Mouse (Mus musculus) MEL (cell line): ENCODE data around the gene B9d1. TPM values are rescaled to one million over a fixed set of nuclear protein-coding genes. Genes with fewer than 3 reads are reported as not detected.

Experiments
- DNase-seq: peaks from one replicate; pipeline ENCODE4 v3.0.0; 2011; ENCODE audit warnings: low read depth, low spot score
- H3K27ac ChIP-seq: 2 replicates; pipeline ENCODE4 v1.5.1; 2012; ENCODE audit warnings: low read depth, mild to moderate bottlenecking, control low read depth, low read length, moderate library complexity; ENCODE audit not compliant: control insufficient read depth
- H3K27me3 ChIP-seq, 2 experiments: fragments of 150-350 bp in 1 of 2; sonication (generic) in 1 of 2; 2 replicates each; pipeline ENCODE4 v1.6.1; 2012; ENCODE audit warnings: low read length in 2 of 2, mild to moderate bottlenecking in 2 of 2, improper control_type of control experiment in 1 of 2, moderate library complexity in 1 of 2; ENCODE audit not compliant: insufficient read depth in 2 of 2, control insufficient read depth in 1 of 2
- H3K36me3 ChIP-seq, 2 experiments: 2 replicates each; pipeline ENCODE4 v1.6.1; 2012 to 2014; ENCODE audit warnings: low read length in 2 of 2, improper control_type of control experiment in 1 of 2, inconsistent platforms in 1 of 2, mild to moderate bottlenecking in 1 of 2; ENCODE audit not compliant: insufficient read depth in 2 of 2, control insufficient read depth in 1 of 2
- H3K4me1 ChIP-seq, 2 experiments: fragments of 150-350 bp in 1 of 2; sonication (generic) in 1 of 2; 2 replicates each; pipeline ENCODE4 v1.6.1; 2012; ENCODE audit warnings: low read length in 2 of 2, improper control_type of control experiment in 1 of 2, mild to moderate bottlenecking in 1 of 2; ENCODE audit not compliant: insufficient read depth in 2 of 2, control insufficient read depth in 1 of 2
- H3K4me3 ChIP-seq, 2 experiments: fragments of 150-350 bp in 1 of 2; sonication (generic) in 1 of 2; 2 replicates each; pipeline ENCODE4 v1.5.1; 2012; ENCODE audit warnings: low read depth in 2 of 2, low read length in 2 of 2, mild to moderate bottlenecking in 2 of 2, moderate library complexity in 2 of 2, control low read depth in 1 of 2, improper control_type of control experiment in 1 of 2; ENCODE audit not compliant: control insufficient read depth in 1 of 2, insufficient read depth in 1 of 2
- H3K79me2 ChIP-seq: 2 replicates; pipeline ENCODE4 v1.6.1; 2012; ENCODE audit warnings: mild to moderate bottlenecking, low read length, moderate library complexity; ENCODE audit not compliant: control insufficient read depth, poor library complexity, insufficient read depth
- H3K9ac ChIP-seq: 2 replicates; pipeline ENCODE4 v1.6.1; 2012; ENCODE audit warnings: low read depth, mild to moderate bottlenecking, control low read depth, low read length, moderate library complexity; ENCODE audit not compliant: control insufficient read depth, poor library complexity, severe bottlenecking
- H3K9me3 ChIP-seq: fragments of 150-350 bp; sonication (generic); replicated peaks from 2 replicates; pipeline ENCODE4 v1.6.1; 2012; ENCODE audit warnings: mild to moderate bottlenecking, low read length, improper control_type of control experiment, moderate library complexity; ENCODE audit not compliant: insufficient read depth
- BHLHE40 ChIP-seq: IDR thresholded peaks from 2 replicates; pipeline ENCODE4 v1.6.1; 2012; ENCODE audit warnings: low read depth, mild to moderate bottlenecking, inconsistent platforms, low read length, improper control_type of control experiment, borderline replicate concordance
- CHD1 ChIP-seq: IDR thresholded peaks from 2 replicates; pipeline ENCODE4 v1.6.1; 2012; ENCODE audit warnings: low read depth, mild to moderate bottlenecking, inconsistent platforms, low read length, improper control_type of control experiment
- CHD2 ChIP-seq: IDR thresholded peaks from 2 replicates; pipeline ENCODE4 v1.6.1; 2011; ENCODE audit warnings: low read length, improper control_type of control experiment
- CTCF ChIP-seq, 3 experiments: IDR thresholded peaks in 2 of 3; conservative IDR thresholded peaks in 1 of 3; 2 replicates each; pipeline ENCODE4 v1.5.1; 2011 to 2012; ENCODE audit warnings: low read length in 3 of 3, low read depth in 2 of 3, mild to moderate bottlenecking in 2 of 3, improper control_type of control experiment in 1 of 3, inconsistent platforms in 1 of 3, mixed read lengths in 1 of 3, moderate library complexity in 1 of 3; ENCODE audit not compliant: control insufficient read depth in 1 of 3, insufficient read depth in 1 of 3, poor library complexity in 1 of 3, severe bottlenecking in 1 of 3
- E2F4 ChIP-seq: IDR thresholded peaks from 2 replicates; pipeline ENCODE4 v1.6.1; 2011; ENCODE audit warnings: low read depth, low read length, improper control_type of control experiment, borderline replicate concordance
- ELF1 ChIP-seq: IDR thresholded peaks from 2 replicates; pipeline ENCODE4 v1.6.1; 2014; ENCODE audit warnings: low read depth, mild to moderate bottlenecking, inconsistent platforms, low read length, improper control_type of control experiment, moderate library complexity
- EP300 ChIP-seq, 2 experiments: IDR thresholded peaks; 2 replicates each; pipeline ENCODE4 v1.6.1; 2011; ENCODE audit warnings: improper control_type of control experiment in 2 of 2, low read length in 2 of 2, low read depth in 1 of 2, mild to moderate bottlenecking in 1 of 2
- ETS1 ChIP-seq: IDR thresholded peaks from 2 replicates; pipeline ENCODE4 v1.6.1; 2012; ENCODE audit warnings: low read depth, mild to moderate bottlenecking, inconsistent platforms, low read length, improper control_type of control experiment, moderate library complexity
- GABPA ChIP-seq: IDR thresholded peaks from 2 replicates; pipeline ENCODE4 v1.6.1; 2012; ENCODE audit warnings: low read depth, mild to moderate bottlenecking, inconsistent platforms, low read length, improper control_type of control experiment, moderate library complexity
- GATA1 ChIP-seq: IDR thresholded peaks from 2 replicates; pipeline ENCODE4 v1.6.1; 2011; ENCODE audit warnings: low read depth, low read length, improper control_type of control experiment
- HCFC1 ChIP-seq: IDR thresholded peaks from 2 replicates; pipeline ENCODE4 v1.6.1; 2012; ENCODE audit warnings: low read depth, mild to moderate bottlenecking, inconsistent platforms, low read length, improper control_type of control experiment, moderate library complexity
- JUND ChIP-seq: IDR thresholded peaks from 2 replicates; pipeline ENCODE4 v1.6.1; 2011; ENCODE audit warnings: low read depth, mild to moderate bottlenecking, improper control_type of control experiment, low read length
- MAX ChIP-seq: IDR thresholded peaks from 2 replicates; pipeline ENCODE4 v1.6.1; 2011; ENCODE audit warnings: low read length, improper control_type of control experiment
- MAZ ChIP-seq: IDR thresholded peaks from 2 replicates; pipeline ENCODE4 v1.6.1; 2012; ENCODE audit warnings: low read depth, mild to moderate bottlenecking, inconsistent platforms, low read length, improper control_type of control experiment
- MEF2A ChIP-seq: IDR thresholded peaks from 2 replicates; pipeline ENCODE4 v1.6.1; 2014; ENCODE audit warnings: low read depth, mild to moderate bottlenecking, inconsistent platforms, low read length, improper control_type of control experiment; ENCODE audit not compliant: poor library complexity, insufficient replicate concordance, severe bottlenecking; ENCODE audit errors: extremely low read depth
- MXI1 ChIP-seq: IDR thresholded peaks from 2 replicates; pipeline ENCODE4 v1.6.1; 2011; ENCODE audit warnings: mild to moderate bottlenecking, low read depth, low read length, improper control_type of control experiment
- MYB ChIP-seq: IDR thresholded peaks from 2 replicates; pipeline ENCODE4 v1.6.1; 2011; ENCODE audit warnings: mild to moderate bottlenecking, low read depth, low read length, improper control_type of control experiment
- MYC ChIP-seq: IDR thresholded peaks from 2 replicates; pipeline ENCODE4 v1.6.1; 2011; ENCODE audit warnings: low read depth, mild to moderate bottlenecking, low read length, improper control_type of control experiment, moderate library complexity
- NELFE ChIP-seq: IDR thresholded peaks from 2 replicates; pipeline ENCODE4 v1.6.1; 2011; ENCODE audit warnings: low read depth, low read length, improper control_type of control experiment
- NRF1 ChIP-seq: IDR thresholded peaks from 2 replicates; pipeline ENCODE4 v1.6.1; 2014; ENCODE audit warnings: low read depth, mild to moderate bottlenecking, inconsistent platforms, low read length, improper control_type of control experiment, moderate library complexity; ENCODE audit not compliant: poor library complexity, insufficient read depth, severe bottlenecking
- POLR2A ChIP-seq, 2 experiments: IDR thresholded peaks; 2 replicates each; pipeline ENCODE4 v1.6.1; 2011 to 2012; ENCODE audit warnings: low read length in 2 of 2, mild to moderate bottlenecking in 2 of 2, control low read depth in 1 of 2, improper control_type of control experiment in 1 of 2, low read depth in 1 of 2, moderate library complexity in 1 of 2; ENCODE audit not compliant: control insufficient read depth in 1 of 2, insufficient read depth in 1 of 2, poor library complexity in 1 of 2
- RAD21 ChIP-seq: IDR thresholded peaks from 2 replicates; pipeline ENCODE4 v1.6.1; 2011; ENCODE audit warnings: mild to moderate bottlenecking, low read depth, low read length, improper control_type of control experiment
- SIN3A ChIP-seq: IDR thresholded peaks from 2 replicates; pipeline ENCODE4 v1.6.1; 2012; ENCODE audit warnings: low read length, improper control_type of control experiment, inconsistent platforms
- SMC3 ChIP-seq: IDR thresholded peaks from 2 replicates; pipeline ENCODE4 v1.6.1; 2011; ENCODE audit warnings: low read depth, low read length, improper control_type of control experiment
- TAL1 ChIP-seq: IDR thresholded peaks from 2 replicates; pipeline ENCODE4 v1.6.1; 2012; ENCODE audit warnings: mild to moderate bottlenecking, inconsistent platforms, low read length, moderate library complexity, mixed read lengths
- TBP ChIP-seq: IDR thresholded peaks from 2 replicates; pipeline ENCODE4 v1.8.0; 2011; ENCODE audit warnings: low read depth, low read length, improper control_type of control experiment
- TCF12 ChIP-seq: IDR thresholded peaks from 2 replicates; pipeline ENCODE4 v1.6.1; 2014; ENCODE audit warnings: low read depth, mild to moderate bottlenecking, inconsistent platforms, low read length, improper control_type of control experiment, moderate library complexity
- UBTF ChIP-seq: IDR thresholded peaks from 2 replicates; pipeline ENCODE4 v1.6.1; 2012; ENCODE audit warnings: low read depth, mild to moderate bottlenecking, inconsistent platforms, low read length, improper control_type of control experiment, moderate library complexity, borderline replicate concordance; ENCODE audit not compliant: insufficient read depth
- USF1 ChIP-seq: IDR thresholded peaks from 2 replicates; pipeline ENCODE4 v1.6.1; 2014; ENCODE audit warnings: low read depth, mild to moderate bottlenecking, inconsistent platforms, low read length, improper control_type of control experiment, moderate library complexity
- USF2 ChIP-seq, 2 experiments: IDR thresholded peaks; 2 replicates each; pipeline ENCODE4 v1.6.1; 2011 to 2012; ENCODE audit warnings: improper control_type of control experiment in 2 of 2, low read length in 2 of 2, borderline replicate concordance in 1 of 2, inconsistent platforms in 1 of 2, low read depth in 1 of 2, mild to moderate bottlenecking in 1 of 2; ENCODE audit not compliant: insufficient read depth in 1 of 2
- ZC3H11A ChIP-seq: IDR thresholded peaks from 2 replicates; pipeline ENCODE4 v1.6.1; 2012; ENCODE audit warnings: low read depth, mild to moderate bottlenecking, inconsistent platforms, low read length, improper control_type of control experiment
- ZKSCAN1 ChIP-seq: IDR thresholded peaks from 2 replicates; pipeline ENCODE4 v1.6.1; 2012; ENCODE audit warnings: low read depth, mild to moderate bottlenecking, inconsistent platforms, low read length, improper control_type of control experiment, moderate library complexity
- ZMIZ1 ChIP-seq: IDR thresholded peaks from 2 replicates; pipeline ENCODE4 v1.6.1; 2012; ENCODE audit warnings: low read depth, mild to moderate bottlenecking, inconsistent platforms, low read length, improper control_type of control experiment, moderate library complexity
- ZNF384 ChIP-seq: IDR thresholded peaks from 2 replicates; pipeline ENCODE4 v1.6.1; 2012; ENCODE audit warnings: low read depth, mild to moderate bottlenecking, inconsistent platforms, low read length, improper control_type of control experiment
- polyA plus RNA-seq, 2 experiments: library from polyadenylated mRNA; stranded (reverse) in 1 of 2; unstranded in 1 of 2; fragments of >175 nt in 1 of 2; fragments of >200 nt in 1 of 2; gene quantifications; 2 replicates each; pipeline versions ENCODE4 v1.2.1 to v1.2.4; 2012; ENCODE audit warnings: low replicate concordance in 2 of 2, low read depth in 1 of 2; ENCODE audit not compliant: insufficient read length in 2 of 2, insufficient read depth in 1 of 2, missing spikeins in 1 of 2
- total RNA-seq: library from RNA; depleted of rRNA; stranded (reverse); fragments of 300-350 nt; gene quantifications from 2 replicates; pipeline ENCODE4 v1.2.3, GENCODE M21; 2012; rRNA removed

B9d1 gene
- 27.2 and 29.5 TPM in 2 replicates for total RNA-seq
- 10 to 100 TPM in 1 of 2 experiments, not detected in 1; 22.5 TPM for polyA plus RNA-seq

DNA sequence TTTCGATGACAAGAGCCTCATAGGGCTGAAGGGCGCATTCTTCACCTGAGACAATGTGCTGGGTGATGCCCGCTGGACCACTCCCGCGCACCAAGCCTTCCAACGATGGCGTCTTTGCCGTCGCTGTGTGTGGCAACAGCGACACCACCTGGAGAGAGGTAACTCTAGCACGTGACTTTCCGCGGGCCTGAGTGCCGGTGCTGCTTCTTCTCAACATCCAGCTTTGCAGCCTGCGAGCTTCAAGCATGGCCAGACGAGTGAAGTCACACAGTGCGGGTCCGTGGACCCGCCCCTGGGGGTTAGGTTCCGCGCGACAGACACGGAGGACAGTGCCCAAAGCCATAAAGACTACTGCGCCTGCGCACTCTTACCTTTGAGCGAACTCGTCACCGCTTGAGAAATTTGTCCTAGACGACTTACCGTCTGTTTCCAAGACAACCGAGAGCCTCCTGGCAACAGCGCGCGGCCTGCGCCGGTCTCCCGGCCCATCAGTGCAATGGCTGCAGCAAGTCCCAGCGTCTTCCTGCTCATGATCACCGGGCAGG is at the start of gene B9d1:
B9d1 (plus strand) TSS at position 432 of the 545 bp plus-strand sequence.
- H3K9me3 ChIP-seq = no peaks in the 10 kb centered on the region
- DNase-seq = peak; percentile 99
- peak within 1 kb of the TSS; percentile 47 for H3K27ac ChIP-seq
- no peaks in the 10 kb centered on the region; the same call in 1 of the 2 replicates for H3K79me2 ChIP-seq
- TF ChIP-seq RAD21 = peak; percentile 100
- peak; percentile 97 for TF ChIP-seq MYC
- TF ChIP-seq MYB = no peak
- TF ChIP-seq TBP = 0 out of 2 replicates have a peak, but pooled peaks have one; percentile 18
- TF ChIP-seq BHLHE40 = peak; percentile 98
- peak; percentile 35; the same call in 1 of the 2 replicates for TF ChIP-seq ETS1
- TF ChIP-seq NRF1 = peak; percentile 78
- TF ChIP-seq USF2 (IDR thresholded peaks at IDR 0.05; ENCODE audit: borderline replicate concordance in 1 of 2, insufficient read depth in 1 of 2, low read depth in 1 of 2, low read length in 2 of 2) = peak; percentile 29 to 68; a peak in 2 of 4 replicates
- TF ChIP-seq NELFE = peak; percentile 44; the same call in 1 of the 2 replicates
- TF ChIP-seq EP300 (IDR thresholded peaks at IDR 0.05; ENCODE audit: low read depth in 1 of 2, low read length in 2 of 2) = no peak
- TF ChIP-seq ZNF384 = no peak
- peak; percentile 99 for TF ChIP-seq MAX
- peak; percentile 95 for TF ChIP-seq USF1
- no peak for TF ChIP-seq MAZ
- TF ChIP-seq SIN3A = peak; percentile 98
- peak; percentile 93 for TF ChIP-seq ZC3H11A
- TF ChIP-seq CHD1 = no peak
- TF ChIP-seq TCF12 = peak; percentile 51; the same call in 1 of the 2 replicates
- peak; percentile 96 for TF ChIP-seq MXI1
- no peak for TF ChIP-seq JUND
- TF ChIP-seq ZMIZ1 = no peak
- peak; percentile 83 for TF ChIP-seq ELF1
- 0 out of 2 replicates have a peak, but pooled peaks have one; percentile 80 for TF ChIP-seq E2F4
- TF ChIP-seq CTCF (IDR thresholded peaks at IDR 0.05 in 2 of 3, conservative IDR thresholded peaks at IDR 0.05 in 1 of 3; ENCODE audit: control insufficient read depth in 1 of 3, insufficient read depth in 1 of 3, low read depth in 2 of 3, low read length in 3 of 3, poor library complexity in 1 of 3, severe bottlenecking in 1 of 3) = peak; percentile 91 to 100 (median 98)
- no peak for TF ChIP-seq TAL1
- no peak for TF ChIP-seq ZKSCAN1
- TF ChIP-seq MEF2A = no peak
- no peak for TF ChIP-seq GATA1
- peak; percentile 92 for TF ChIP-seq SMC3
- TF ChIP-seq HCFC1 = peak; percentile 90
- TF ChIP-seq UBTF = no peak
- peak in 1 of 2 experiments; percentile 55; a peak in 1 of 4 replicates for TF ChIP-seq POLR2A (IDR thresholded peaks at IDR 0.05; ENCODE audit: control insufficient read depth in 1 of 2, insufficient read depth in 1 of 2, low read depth in 1 of 2, low read length in 2 of 2, poor library complexity in 1 of 2)
- TF ChIP-seq CHD2 = no peak
- no peak for TF ChIP-seq GABPA
- TF ChIP-seq, all 39 proteins: peak for 20
- peaks cover 0 to 3% of the 10 kb centered on the region in 2 experiments; a peak in 1 of 4 replicates for H3K36me3 ChIP-seq
- H3K27me3 ChIP-seq = no peaks in the 10 kb centered on the region
- peak within 1 kb of the TSS; percentile 62 to 74 for H3K4me3 ChIP-seq
- H3K9ac ChIP-seq = peak within 1 kb of the TSS; percentile 80
- H3K4me1 ChIP-seq = peaks cover 0 to 12% of the 10 kb centered on the region in 2 experiments; a peak in 2 of 4 replicates
